Mouse (Mus musculus): ENCODE measurements around the gene Tas1r3. TPM values are rescaled to one million over a fixed set of nuclear protein-coding genes. Genes with fewer than 3 reads are reported as not detected.

Tas1r3 gene
- polyA plus RNA-seq, 1 experiment from 2014 or later, result 0.41 TPM

Other genes with a start within 250 kb of the Tas1r3 start
- 61.2 and 76.9 TPM in 2 replicates for gene Cdk11b, start 238.5 kb downstream of the Tas1r3 start, polyA plus RNA-seq (2016; fragmentation: Nextera tagmentation; extraction: Ambion mirVana)
- gene Gm10563, start 218.0 kb downstream of the Tas1r3 start, polyA plus RNA-seq (2016; fragmentation: Nextera tagmentation; extraction: Ambion mirVana), result not detected in 2 replicates
- 4.2 and 4.4 TPM in 2 replicates for gene Mmp23, start 210.0 kb downstream of the Tas1r3 start, polyA plus RNA-seq (2016; fragmentation: Nextera tagmentation; extraction: Ambion mirVana)
- 19.5 and 21.8 TPM in 2 replicates for gene Mib2, start 194.2 kb downstream of the Tas1r3 start, polyA plus RNA-seq (2016; fragmentation: Nextera tagmentation; extraction: Ambion mirVana)
- gene Fndc10, start 169.0 kb downstream of the Tas1r3 start, polyA plus RNA-seq (2016; fragmentation: Nextera tagmentation; extraction: Ambion mirVana), result 0.72 and 1.8 TPM in 2 replicates
- gene Ssu72, start 158.6 kb downstream of the Tas1r3 start, polyA plus RNA-seq (2016; fragmentation: Nextera tagmentation; extraction: Ambion mirVana), result 162 and 175 TPM in 2 replicates
- gene Tmem240, start 128.6 kb downstream of the Tas1r3 start, polyA plus RNA-seq (2016; fragmentation: Nextera tagmentation; extraction: Ambion mirVana), result 0.85 and 1.6 TPM in 2 replicates
- gene Atad3a, start 102.3 kb downstream of the Tas1r3 start, polyA plus RNA-seq (2016; fragmentation: Nextera tagmentation; extraction: Ambion mirVana), result 110 and 124 TPM in 2 replicates
- 13.4 and 14.0 TPM in 2 replicates for gene Vwa1, start 88.7 kb downstream of the Tas1r3 start, polyA plus RNA-seq (2016; fragmentation: Nextera tagmentation; extraction: Ambion mirVana)
- gene Tmem88b, start 77.5 kb downstream of the Tas1r3 start, polyA plus RNA-seq (2016; fragmentation: Nextera tagmentation; extraction: Ambion mirVana), result 0.31 and 0.67 TPM in 2 replicates
- gene Ankrd65, start 72.9 kb downstream of the Tas1r3 start, polyA plus RNA-seq (2016; fragmentation: Nextera tagmentation; extraction: Ambion mirVana), result 0.18 TPM in 1 of 2 replicates, not detected in the other
- 252 and 253 TPM in 2 replicates for gene Mrpl20, start 60.5 kb downstream of the Tas1r3 start, polyA plus RNA-seq (2016; fragmentation: Nextera tagmentation; extraction: Ambion mirVana)
- gene Ccnl2, start 50.9 kb downstream of the Tas1r3 start, polyA plus RNA-seq (2016; fragmentation: Nextera tagmentation; extraction: Ambion mirVana), result 167 and 178 TPM in 2 replicates
- gene Aurkaip1, start 32.1 kb downstream of the Tas1r3 start, polyA plus RNA-seq (2016; fragmentation: Nextera tagmentation; extraction: Ambion mirVana), result 171 and 186 TPM in 2 replicates
- gene Mxra8, start 23.7 kb downstream of the Tas1r3 start, polyA plus RNA-seq (2016; fragmentation: Nextera tagmentation; extraction: Ambion mirVana), result 56.1 and 56.7 TPM in 2 replicates
- gene Dvl1, start 16.0 kb downstream of the Tas1r3 start, polyA plus RNA-seq (2016; fragmentation: Nextera tagmentation; extraction: Ambion mirVana), result 4.3 and 5.1 TPM in 2 replicates
- 22.0 and 24.8 TPM in 2 replicates for gene Cptp, start 6.1 kb upstream of the Tas1r3 start, polyA plus RNA-seq (2016; fragmentation: Nextera tagmentation; extraction: Ambion mirVana)
- 103 and 104 TPM in 2 replicates for gene Ints11, start 6.2 kb upstream of the Tas1r3 start, polyA plus RNA-seq (2016; fragmentation: Nextera tagmentation; extraction: Ambion mirVana)
- gene Pusl1, start 28.4 kb upstream of the Tas1r3 start, polyA plus RNA-seq (2016; fragmentation: Nextera tagmentation; extraction: Ambion mirVana), result 49.4 and 52.8 TPM in 2 replicates
- gene Acap3, start 28.5 kb upstream of the Tas1r3 start, polyA plus RNA-seq (2016; fragmentation: Nextera tagmentation; extraction: Ambion mirVana), result 32.2 and 41.4 TPM in 2 replicates
- gene Ube2j2, start 80.5 kb upstream of the Tas1r3 start, polyA plus RNA-seq (2016; fragmentation: Nextera tagmentation; extraction: Ambion mirVana), result 146 and 157 TPM in 2 replicates
- 24.4 and 25.2 TPM in 2 replicates for gene C1qtnf12, start 99.0 kb upstream of the Tas1r3 start, polyA plus RNA-seq (2016; fragmentation: Nextera tagmentation; extraction: Ambion mirVana)
- 13.8 and 17.2 TPM in 2 replicates for gene B3galt6, start 129.3 kb upstream of the Tas1r3 start, polyA plus RNA-seq (2016; fragmentation: Nextera tagmentation; extraction: Ambion mirVana)
- gene Sdf4, start 129.5 kb upstream of the Tas1r3 start, polyA plus RNA-seq (2016; fragmentation: Nextera tagmentation; extraction: Ambion mirVana), result 131 and 135 TPM in 2 replicates
- 0.30 and 1.3 TPM in 2 replicates for gene Tnfrsf4, start 150.5 kb upstream of the Tas1r3 start, polyA plus RNA-seq (2016; fragmentation: Nextera tagmentation; extraction: Ambion mirVana)
- 1.3 and 1.4 TPM in 2 replicates for gene Tnfrsf18, start 162.8 kb upstream of the Tas1r3 start, polyA plus RNA-seq (2016; fragmentation: Nextera tagmentation; extraction: Ambion mirVana)
- gene Ttll10, start 196.1 kb upstream of the Tas1r3 start, polyA plus RNA-seq (2016; fragmentation: Nextera tagmentation; extraction: Ambion mirVana), result 0.27 and 0.30 TPM in 2 replicates
- gene 9430015G10Rik, start 246.6 kb upstream of the Tas1r3 start, polyA plus RNA-seq (2016; fragmentation: Nextera tagmentation; extraction: Ambion mirVana), result 62.3 and 72.7 TPM in 2 replicates

Measured in hindbrain, embryonic 10.5 days (tissue).